Mouse (Mus musculus) duodenum, adult 2 months (tissue): ENCODE measurements around the gene Wdr3. TPM values are rescaled to one million over a fixed set of nuclear protein-coding genes. Genes with fewer than 3 reads are reported as not detected.

Source experiments
- polyA plus RNA-seq: library from polyadenylated mRNA; depleted of rRNA; stranded (reverse); fragments of >200 nt; gene quantifications from 2 replicates; pipeline ENCODE4 v1.2.3, GENCODE M21; 2012; ENCODE audit warnings: low replicate concordance; rRNA removed

The Wdr3 gene
- polyA plus RNA-seq, result 1.2 and 3.3 TPM in 2 replicates

GRCm38 (mm10) chr3:100162315-100163105 is at the start of gene Wdr3, which contains the start of gene Gdap2:
Gene Wdr3 (minus strand): TSS chr3:100162407.
Gene Gdap2 (plus strand): TSS chr3:100162381.

Other genes starting within 250 kb of the Wdr3 start
- gene Gdap2, start within 50 bp of the Wdr3 start, polyA plus RNA-seq, result 3.0 and 3.4 TPM in 2 replicates